Mouse (Mus musculus) 416B (cell line): ENCODE results near the gene Kyat3.
"Not testable (repeated sequence)": the region's sequence is repeated elsewhere in the genome, so short reads cannot be mapped to it uniquely, and the experiment has no call there.

Source experiments
- DNase-seq: peaks from one replicate; pipeline ENCODE4 v3.0.0; 2011; ENCODE audit warnings: low read depth

Gene Kyat3

DNA sequence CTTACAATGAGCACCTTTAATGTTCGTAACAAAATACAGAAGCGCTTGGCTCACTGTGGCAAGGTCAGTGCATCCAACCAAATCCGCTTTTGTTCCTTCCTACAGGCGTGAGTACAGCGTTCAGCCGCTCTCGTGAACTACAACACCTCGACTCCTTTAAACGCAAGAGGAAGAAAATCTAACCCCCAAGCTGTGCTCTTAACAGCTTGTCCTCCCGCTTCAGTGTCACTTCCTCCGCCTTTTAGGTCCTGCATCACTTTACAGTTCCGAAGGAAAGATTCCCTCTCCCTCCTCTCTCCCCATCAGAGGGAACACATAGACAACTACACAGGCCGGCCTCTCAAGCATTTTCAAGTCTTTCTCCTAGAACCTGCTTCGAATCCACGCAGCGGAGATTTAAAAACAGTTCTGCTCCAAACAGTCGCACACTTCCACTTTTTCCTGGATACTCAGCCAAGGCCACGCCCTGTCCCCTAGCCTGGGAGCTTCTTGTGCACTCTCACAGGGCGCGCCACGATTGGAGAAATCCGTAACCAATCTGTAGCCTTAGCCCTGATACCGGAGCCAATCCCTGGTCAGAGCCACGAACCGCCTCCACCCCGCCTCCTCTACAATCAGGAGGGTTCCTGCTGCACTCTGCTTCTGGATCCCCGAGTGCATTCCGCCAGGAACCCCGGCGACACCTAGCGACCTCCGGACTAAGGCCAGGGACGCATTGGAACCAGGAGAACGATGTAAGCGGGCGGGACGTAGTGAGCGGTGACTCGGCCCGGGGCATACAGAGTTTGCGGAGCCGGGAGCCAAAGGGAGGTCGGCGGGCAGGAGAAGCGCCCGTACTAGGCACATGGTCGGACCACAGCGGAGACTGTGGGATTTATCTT is at the start of gene Kyat3:
Kyat3 (plus strand) TSS at position 610 of the 881 bp plus-strand sequence.
- DNase-seq = peak; percentile 97

DNA sequence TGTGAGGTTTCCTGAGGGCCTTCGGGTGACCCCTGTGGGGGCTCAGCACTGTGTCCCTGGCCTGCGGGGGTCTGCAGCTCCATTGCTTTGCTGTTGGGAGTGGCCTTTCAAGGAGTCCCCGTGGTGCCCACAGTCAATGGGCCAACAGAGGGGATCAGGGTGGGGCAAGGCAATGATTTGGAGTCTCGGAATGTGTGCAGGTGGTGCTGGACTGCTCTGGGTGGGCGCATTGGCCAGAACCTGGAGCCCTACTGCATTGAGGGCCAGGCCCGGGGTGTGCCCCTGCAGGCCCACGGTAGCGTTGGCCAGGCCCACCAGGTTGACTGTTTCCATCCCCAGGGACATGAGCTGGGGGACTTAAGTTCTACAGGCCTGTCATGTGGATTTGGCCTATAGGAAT is 36.1 kb upstream of the Kyat3 start:
- no peak for DNase-seq

DNA sequence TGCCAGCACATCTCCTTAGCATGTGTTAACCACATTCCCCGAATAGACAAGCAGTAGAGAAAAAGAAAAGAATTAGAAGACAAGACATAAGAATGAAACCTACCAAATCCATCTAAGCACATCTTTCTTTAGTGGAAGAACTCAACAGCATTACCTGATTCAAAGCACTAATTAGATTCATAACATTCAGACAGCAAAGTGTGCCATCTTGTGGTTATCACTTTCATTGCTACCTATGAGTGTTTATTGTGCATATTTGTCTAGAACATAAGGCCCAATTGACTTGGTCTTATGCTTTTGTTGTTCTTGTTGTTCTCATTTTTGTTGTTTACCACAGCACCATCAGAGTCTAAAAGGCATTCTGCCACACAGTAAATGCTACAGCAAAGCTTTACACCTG is 26.2 kb upstream of the Kyat3 start:
- DNase-seq = peak; percentile 43

GRCm38 (mm10) chr3:142687939-142688338 is 12.9 kb upstream of the Kyat3 start:
- no peak for DNase-seq

DNA sequence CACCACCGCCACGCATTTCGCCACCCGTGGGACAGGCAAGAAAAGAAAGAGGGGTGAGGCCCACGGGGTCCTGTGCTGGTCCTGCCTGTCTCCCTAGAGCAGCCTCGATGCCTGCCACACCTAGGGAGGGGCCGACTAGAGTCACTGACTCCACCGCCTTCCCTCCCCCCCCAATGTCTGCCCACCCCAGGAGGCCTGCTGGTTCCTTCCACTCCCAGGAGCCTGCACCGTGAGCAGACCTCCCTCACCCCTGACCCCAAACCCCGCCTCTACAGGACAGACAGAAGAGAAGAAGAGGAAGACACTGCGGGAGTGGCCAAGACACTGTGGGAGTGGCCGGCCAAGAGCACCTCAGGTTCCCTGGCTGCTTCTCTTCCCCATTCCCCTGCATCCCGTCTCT is 12.5 kb upstream of the Kyat3 start:
- DNase-seq = no peak

DNA sequence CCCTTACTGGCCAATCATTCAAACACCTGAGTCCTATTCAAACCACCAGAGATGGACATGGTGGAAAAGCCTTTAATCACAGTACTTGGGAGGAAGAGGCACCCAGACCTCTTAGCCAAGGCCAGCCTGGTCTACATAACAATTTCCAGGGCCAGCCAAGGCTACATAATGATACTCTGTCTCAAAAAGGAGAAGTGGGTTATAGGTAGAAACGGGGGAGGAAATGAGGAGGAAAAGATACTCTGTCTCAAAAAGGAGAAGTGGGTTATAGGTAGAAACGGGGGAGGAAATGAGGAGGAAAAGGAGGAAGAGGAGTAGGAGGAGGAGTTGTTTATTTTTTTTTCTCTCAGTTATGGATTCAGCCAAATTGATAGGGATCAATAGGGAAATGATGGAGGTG is 4.3 kb upstream of the Kyat3 start:
- no peak for DNase-seq

GRCm38 (mm10) chr3:142701407-142701989 is 647 bp downstream of the Kyat3 start:
- no peak for DNase-seq

GRCm38 (mm10) chr3:142706581-142707444 is 6.0 kb downstream of the Kyat3 start:
- no peak for DNase-seq

DNA sequence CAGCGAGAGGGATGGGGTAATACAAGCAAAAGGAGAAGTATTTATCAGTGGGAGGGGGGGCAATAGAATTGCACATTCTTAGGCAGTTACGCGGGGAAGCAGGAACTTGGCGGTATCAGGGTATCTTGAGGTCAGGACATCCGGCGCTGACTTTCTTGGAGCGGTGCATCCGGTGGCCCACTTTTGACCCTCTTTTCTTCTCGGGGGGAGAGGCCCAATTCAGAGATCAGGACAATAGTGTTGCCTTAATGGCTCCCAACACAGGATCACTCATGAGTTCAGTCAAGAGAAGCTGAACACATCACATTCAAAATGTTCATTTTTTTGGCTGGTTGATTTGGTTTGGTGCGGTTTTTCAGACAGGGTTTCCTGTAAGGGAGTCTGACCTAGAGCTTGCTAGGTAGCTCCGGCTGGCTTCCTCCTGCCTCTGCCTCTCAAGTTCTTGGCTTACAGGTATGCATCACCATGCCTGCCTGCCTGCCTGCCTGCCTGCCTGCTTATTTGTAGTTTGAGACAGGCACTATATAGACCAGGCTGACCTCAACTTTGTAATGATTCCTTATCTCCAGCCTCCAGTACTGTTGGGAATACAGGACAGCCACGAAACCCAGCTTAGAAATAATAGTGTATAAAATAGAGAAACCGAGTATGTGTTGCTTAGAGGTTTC is 7.5 kb downstream of the Kyat3 start:
- DNase-seq = peak; percentile 45

DNA sequence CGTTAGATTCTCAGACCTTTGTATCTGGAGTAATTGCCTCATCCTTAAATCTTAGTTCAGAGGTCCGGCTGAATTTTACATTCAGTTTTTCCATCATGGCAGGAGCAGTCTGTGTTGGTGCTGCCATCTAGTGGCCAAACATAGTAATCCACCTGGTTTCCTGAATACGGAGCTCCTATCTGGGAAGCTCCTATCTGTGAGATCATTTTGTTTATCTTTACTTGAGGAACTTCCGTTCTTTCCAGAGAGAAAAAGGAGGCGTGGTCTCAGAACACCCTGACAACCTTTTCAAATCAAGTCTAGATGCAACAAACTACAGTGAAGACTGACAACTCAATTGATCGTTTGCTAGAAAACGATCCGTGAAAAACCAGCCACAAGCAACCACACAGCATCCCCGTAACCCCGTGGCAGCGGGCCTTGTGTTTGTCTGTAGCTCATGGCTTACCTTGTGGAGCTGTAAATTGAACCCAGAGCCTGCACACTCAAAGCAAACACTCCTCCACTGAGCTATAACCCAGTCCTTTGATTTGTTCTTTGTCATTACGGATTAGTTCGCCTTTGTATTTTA is 8.1 kb downstream of the Kyat3 start:
- peak; percentile 81 for DNase-seq

GRCm38 (mm10) chr3:142710360-142711007 is 9.6 kb downstream of the Kyat3 start:
- DNase-seq = peak; percentile 44

- peak; percentile 21 for DNase-seq
Observed at GRCm38 (mm10) chr3:142711372-142711771, 10.5 kb downstream of the Kyat3 start.

- not testable (repeated sequence) for DNase-seq
Observed at GRCm38 (mm10) chr3:142712401-142713040, 11.7 kb downstream of the Kyat3 start.

GRCm38 (mm10) chr3:142725481-142725880 is 24.6 kb downstream of the Kyat3 start:
- DNase-seq = no peak

- no peak for DNase-seq
Observed at GRCm38 (mm10) chr3:142725969-142726672, 25.3 kb downstream of the Kyat3 start.

DNA sequence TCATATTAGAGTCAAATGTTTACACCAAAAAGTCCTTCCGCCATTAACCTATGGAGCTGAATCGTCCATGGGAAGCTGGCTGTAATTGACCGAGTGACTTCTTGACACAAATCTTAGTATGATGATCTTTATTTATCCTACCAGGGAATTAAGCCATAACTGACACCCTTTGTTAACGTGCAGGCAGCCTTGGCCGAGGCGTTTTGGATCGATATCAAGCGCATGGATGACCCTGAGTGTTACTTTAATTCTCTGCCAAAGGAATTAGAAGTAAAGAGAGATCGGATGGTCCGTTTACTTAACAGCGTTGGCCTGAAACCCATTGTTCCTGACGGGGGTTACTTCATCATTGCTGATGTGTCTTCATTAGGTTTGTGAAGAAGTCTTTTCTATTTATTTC is 33.4 kb downstream of the Kyat3 start:
- DNase-seq = no peak

DNA sequence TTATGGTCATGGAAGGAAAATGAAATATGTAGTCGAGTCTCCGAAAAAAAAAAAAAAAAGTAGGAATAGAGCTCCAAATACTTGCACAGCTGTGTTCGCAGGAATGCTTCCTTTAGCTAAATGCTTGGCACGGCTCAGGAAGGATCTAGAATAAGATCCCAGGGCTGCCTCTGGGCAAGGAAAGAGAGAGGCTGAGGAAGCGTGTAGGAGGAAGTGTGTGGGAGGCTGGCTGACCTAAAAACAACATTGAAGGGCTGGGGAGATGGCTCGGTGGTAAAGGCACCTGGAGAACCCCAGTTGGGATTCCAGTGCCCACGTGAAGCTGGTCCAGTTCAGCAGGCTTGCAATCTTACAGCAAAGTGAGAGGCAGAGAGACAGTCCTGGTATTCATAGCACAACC is 40.0 kb downstream of the Kyat3 start:
- no peak for DNase-seq

- DNase-seq = peak; percentile 87
Observed at GRCm38 (mm10) chr3:142743973-142744898, 43.4 kb downstream of the Kyat3 start.

DNA sequence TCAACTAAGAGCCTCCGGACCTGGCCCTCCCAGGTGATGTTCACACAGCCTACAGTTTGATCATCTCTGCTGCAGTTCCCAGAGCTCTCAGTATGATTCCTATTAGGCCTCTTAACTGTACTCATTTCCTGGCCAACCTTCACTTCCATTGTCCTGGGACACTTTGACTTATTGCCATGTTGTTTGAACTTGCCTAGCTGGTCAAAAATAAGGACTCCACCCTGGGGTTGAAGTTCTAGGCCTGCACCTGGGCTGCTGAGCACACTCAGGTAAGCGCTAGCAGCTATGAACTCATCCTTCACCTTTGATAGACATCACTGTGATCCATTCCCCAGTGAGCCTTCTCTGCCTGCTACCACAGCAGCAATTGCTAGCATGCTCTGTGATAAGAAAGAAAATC is 44.2 kb downstream of the Kyat3 start:
- DNase-seq = no peak
